Mouse (Mus musculus) retina, postnatal 1 day (tissue): ENCODE results near the gene Kcnh4.
A peak's percentile ranks its signal among the peaks of the same experiment; 100 is the strongest.
"Not testable (repeated sequence)": the region's sequence is repeated elsewhere in the genome, so short reads cannot be mapped to it uniquely, and the experiment has no call there.

ENCODE experiments used
- DNase-seq: peaks from one replicate; pipeline ENCODE4 v3.0.0-alpha.2; 2012

Kcnh4 gene

DNA sequence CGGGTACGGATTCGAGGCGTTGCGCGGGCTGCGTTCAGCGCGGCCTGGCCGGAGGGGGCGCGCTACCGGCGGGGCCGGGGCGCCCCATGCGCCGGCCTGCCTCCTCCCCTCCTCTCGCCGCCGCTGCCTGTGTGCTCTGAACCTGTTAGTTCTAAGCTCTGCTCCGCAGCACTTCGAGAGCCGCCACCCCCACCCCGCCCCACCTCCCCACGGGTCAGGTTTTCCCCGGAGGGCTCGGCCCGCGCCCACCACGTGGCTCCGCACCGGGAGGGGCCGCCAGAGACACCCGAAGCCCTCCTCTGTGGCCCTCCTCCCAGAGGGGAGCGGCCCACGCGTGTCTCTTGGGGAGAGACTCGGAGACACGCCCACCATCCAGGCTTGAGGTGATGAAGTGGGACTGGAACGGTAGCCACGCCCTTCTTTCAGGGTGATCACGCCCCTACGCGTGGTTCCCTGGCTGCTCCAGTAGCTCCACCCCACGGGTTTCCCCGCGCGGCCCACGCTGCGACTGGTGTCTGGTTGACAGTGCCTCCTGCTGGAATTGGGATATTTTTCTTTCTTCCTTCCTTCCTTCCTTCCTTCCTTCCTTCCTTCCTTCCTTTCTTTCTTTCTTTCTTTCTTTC lies at the start of gene Kcnh4:
TSS of gene Kcnh4 (minus strand) at position 332 of the 623 bp plus-strand sequence.
- peak; percentile 81 for DNase-seq

DNA sequence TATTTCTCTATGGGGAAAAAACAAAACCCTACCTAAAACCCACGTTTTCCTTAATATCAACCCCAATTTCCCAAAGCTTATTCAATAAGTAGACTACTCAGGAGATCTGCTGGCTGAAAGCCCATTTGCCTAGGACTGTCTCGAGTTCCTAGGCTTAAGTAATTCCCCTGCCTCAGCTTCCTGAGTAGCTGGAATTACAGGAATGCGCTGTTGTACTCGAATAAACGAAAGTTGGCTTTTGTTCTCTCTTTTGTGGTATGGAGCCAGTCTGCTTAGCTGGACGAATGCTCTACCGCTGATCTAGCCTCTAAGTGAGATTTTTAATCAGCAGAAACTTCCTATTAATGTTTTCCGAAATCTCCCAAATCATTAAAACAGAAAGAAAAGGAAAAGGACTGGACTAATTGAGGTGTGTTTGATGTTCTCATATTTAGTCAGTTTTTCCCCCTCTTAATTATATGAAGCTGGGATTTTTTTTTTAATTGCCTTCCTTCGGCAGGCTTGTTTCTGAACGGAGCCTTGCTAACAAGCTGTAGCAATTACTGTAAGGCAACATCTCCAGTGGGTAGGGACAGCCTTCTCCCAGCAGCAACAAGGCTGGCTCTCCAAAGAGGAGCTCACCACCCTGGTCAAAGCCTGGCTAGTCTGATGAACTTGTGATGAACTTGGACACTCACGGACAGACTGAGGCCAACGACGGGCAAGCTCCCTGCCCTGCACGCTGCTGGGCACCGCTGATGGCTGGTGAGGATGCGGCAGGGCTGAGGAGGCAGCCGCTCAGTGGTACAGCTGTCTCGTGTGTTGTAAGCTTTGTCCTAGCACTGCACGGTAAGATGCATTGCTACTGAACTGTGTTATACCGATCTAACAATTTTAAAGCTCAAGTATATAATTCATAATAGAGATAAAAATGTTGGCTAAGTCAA lies 46.9 kb upstream of the Kcnh4 start:
- no peak for DNase-seq

- DNase-seq, result no peak
Measured at GRCm38 (mm10) chr11:100805535-100805934, 45.8 kb upstream of the Kcnh4 start.

DNA sequence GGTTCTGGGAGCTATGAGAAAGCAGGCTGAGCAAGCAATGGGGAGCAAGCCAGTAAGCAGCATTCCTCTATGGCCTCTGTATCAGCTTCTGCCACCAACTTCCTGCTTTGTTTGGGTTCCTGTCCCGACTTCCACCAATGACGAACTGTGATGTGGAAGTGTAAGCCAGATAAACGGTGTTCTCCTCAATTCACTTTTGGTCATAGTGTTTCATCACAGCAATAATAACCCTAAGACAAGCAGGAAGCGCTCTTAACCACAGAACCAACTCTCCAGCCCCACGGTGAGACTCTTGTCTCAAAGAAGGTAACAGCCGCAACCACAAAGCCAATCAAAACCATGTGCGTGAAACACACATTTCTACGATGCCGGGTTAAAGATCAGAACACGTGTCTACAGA lies 44.7 kb upstream of the Kcnh4 start:
- no peak for DNase-seq

DNA sequence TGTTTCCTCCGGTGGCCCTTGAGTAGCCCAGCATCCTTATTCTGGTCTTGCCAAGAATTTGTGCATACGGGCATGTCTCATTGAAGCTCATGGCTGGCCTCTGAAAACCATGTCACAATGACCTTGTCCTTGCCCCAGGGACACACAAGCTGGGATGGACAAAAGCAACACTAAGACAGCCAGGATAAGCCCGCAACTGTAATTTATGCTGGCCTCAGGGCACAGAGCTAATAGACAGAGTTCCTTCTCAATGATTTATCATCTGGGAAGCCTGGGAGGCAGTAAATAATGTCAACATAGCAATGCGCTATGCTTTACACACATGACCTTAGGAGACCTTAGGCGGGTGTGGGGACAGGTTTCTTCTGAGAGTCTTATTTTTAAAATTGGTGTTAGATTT lies 39.7 kb upstream of the Kcnh4 start:
- peak; percentile 47 for DNase-seq

- DNase-seq, result no peak
Measured at GRCm38 (mm10) chr11:100796585-100796984, 36.8 kb upstream of the Kcnh4 start.

GRCm38 (mm10) chr11:100795386-100795785 lies 35.6 kb upstream of the Kcnh4 start:
- DNase-seq, result no peak

DNA sequence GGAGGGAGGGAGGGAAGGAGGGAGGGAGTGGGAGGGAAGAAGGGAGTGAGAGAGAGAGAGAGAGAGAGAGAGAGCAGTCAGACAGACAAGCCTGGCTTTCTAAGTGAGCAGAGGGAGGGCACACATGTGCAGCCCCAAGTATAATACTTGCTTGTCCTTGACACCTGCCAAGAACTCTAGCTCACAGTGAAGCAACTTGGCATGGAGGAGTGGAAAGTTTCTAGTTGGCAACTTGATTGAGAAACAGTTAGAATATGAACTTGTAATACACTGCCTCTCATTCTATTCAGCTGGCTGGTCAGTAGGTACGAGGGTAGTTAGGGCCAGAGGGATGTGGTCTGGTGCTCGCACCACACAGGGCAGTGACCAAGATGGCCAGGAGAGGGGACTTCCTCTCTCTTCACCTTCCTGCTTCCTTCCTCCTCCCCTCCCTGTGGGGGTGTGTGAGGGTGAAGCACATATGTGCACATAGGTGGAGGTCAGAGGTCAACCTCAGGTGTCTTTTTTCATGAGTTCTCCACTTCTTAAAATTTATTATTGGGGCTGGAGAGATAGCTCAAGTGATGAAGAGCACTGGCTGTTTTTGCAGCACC lies 31.8 kb upstream of the Kcnh4 start:
- DNase-seq, result no peak

DNA sequence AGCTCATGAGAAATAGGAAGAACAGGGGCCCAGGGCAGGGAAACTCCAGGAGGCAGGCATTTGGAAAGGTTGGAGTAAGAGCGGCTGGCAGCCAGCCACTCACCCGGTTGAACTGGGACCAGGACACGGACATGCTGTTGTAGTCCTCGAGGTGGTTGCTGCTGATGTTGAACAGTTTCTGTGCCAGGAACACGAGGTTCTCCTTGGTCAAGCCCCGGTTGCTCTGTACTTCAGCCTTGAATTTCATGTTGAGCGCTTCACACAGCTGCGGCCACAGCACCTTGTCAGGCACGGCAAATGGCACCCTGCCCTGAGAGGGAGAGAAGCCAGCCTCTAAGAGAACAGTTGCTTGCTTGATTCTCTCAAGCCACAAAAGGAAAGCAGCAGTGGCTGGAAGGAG lies 30.9 kb upstream of the Kcnh4 start:
- not testable (repeated sequence) for DNase-seq

DNA sequence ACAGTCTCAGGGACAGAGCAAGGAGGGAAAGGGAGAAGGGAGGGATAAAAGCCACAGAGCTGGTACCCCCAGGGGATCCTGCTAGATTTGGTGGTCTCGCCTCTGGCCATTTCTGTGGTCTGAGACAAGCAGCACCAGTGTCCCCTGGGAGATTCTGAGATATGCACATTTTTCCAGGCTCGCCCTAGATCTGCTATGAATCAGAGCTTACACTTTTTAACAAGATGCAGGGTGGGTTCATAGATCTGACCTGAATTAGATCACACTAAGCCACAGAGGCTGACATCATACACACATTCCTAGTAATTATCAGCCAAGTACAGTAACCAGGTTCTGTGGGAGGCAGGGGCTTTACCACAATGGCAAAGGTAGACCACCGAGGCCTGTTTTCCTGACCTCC lies 30.0 kb upstream of the Kcnh4 start:
- no peak for DNase-seq

- DNase-seq, result no peak
Measured at GRCm38 (mm10) chr11:100785774-100786173, 26.0 kb upstream of the Kcnh4 start.

DNA sequence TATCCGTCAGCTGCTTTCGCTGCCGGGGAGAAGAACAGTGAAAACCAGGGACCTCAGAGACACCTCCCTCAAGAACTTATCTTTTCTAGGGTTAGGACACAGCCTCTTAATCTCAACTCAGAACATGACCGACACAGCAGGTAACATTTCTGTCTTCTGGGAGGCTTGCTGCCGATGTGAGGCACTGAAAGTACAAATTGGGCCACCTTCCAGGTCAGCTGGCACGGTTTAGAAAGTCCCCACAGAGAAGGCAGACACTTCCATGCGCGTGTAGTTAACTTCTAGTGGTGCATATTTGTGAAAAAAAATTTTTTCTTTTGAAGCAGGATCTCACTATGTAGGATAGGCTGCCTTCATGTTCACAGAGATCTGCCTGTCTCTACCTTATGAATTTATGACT lies 24.5 kb upstream of the Kcnh4 start:
- DNase-seq, result no peak

DNA sequence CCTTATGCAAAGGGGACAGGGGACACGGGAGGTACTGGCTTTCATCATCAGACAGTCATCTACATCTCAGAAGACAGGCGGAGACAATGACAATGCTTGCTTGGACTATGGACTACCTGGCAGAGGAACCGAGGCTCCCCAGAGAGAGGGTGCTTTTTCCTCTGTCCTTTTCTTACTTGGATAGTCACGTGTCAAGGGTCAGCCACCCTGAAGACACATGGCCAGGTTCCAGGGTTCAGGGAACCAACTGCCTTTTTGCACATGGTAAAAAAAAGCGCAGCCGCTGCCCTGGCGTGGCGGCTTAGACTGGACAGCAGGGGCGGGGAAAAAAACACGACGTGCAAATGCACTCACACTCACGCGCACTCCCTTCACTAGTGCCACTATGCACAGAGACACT lies 22.8 kb upstream of the Kcnh4 start:
- no peak for DNase-seq

DNA sequence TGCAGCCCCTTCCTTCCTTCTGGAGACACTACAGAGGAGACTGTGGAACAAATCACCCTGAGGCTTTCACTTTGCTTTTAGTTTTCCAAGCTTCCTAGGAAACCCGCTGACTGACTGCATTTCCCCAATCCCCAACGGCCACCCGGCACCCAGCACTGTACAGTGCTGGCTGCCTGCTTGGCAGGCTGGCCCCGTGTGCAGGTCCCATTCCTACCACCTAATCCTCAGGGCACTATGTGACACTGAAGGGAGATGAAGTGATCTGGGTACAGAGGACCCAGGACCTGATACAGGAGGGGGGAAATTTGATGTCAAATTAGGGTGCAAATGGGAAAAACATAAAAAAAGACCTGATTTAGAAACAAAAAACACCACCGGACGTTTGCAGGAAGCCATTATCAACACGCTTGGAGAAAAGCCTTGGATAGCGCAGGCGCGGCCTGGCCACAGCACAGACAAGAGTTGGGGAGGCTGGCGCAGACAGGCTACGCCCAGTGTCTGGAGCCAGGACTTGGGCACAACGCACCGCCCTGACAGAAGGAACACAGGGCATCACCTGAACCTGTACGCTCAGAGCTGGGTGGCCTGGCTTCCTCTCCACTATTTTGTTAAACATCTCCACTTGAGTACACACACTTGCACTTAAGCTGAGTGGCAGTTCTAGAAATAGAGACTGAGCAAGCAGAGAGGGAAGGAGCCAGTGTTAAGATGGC lies 22.2 kb upstream of the Kcnh4 start:
- DNase-seq, result no peak

DNA sequence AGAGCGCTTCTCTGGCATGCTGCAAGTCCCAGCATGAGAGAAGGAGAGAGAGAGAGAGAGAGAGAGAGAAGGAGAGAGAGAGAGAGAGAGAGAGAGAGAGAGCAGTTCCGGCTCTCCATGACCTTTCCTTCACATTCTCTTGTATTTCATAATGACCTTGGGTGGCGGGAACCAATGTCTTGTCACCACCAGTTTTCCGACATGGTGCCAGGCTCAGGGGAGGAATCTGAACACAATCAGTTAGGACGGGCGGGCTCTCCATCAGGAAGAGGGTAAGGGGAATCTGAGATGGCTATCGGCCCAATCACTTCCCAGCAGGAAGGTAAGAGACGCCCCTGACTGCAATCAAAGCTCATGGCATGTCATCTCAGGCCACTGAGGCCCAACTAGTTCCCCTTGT lies 20.5 kb upstream of the Kcnh4 start:
- DNase-seq, result no peak

GRCm38 (mm10) chr11:100778069-100778468 lies 18.3 kb upstream of the Kcnh4 start:
- DNase-seq, result no peak

DNA sequence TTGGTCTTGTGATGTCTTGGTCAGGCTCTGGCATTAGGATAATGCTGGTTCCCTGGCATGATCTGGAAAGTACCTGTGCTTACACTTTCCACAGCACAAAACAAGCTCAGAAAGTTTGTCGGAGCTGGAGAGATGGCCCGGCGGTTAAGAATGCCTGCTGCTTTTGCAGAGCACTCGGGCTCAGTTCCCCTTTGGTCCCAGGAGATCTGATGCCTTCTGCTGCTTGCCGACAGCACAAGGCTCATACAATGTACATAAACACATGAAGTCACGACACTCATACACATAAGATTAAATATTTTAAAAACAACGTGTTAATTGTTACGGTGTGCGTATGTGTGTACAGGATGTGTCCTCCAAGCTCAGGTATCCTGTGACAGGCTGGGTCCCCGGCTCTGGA lies 16.2 kb upstream of the Kcnh4 start:
- no peak for DNase-seq

DNA sequence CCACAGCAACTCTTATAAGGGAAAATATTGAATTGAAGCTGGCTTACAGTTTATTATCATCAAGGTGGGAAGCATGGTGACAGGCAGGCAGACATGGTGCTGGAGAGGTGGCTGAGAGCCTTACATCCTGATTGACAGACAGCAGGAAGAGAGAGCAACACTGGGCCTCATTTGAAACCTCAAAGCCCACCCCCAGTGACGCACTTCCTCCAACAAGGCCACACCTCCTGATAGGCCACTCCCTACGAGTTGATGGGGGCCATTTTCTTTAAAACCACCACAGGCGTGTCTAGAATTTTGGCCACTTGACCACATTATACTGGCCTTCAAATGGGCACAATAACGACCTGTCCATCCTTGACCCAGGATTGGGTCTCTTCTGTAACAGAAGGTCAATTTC lies 14.5 kb upstream of the Kcnh4 start:
- no peak for DNase-seq

GRCm38 (mm10) chr11:100770646-100771408 lies 11.1 kb upstream of the Kcnh4 start, which contains the start of gene Ghdc:
Gene Ghdc (minus strand): TSS chr11:100770957.
- peak; percentile 71 for DNase-seq

- DNase-seq, result no peak
Measured at GRCm38 (mm10) chr11:100769980-100770379, 10.2 kb upstream of the Kcnh4 start.

GRCm38 (mm10) chr11:100767871-100768270 lies 8.1 kb upstream of the Kcnh4 start:
- no peak for DNase-seq

GRCm38 (mm10) chr11:100766726-100767125 lies 7.0 kb upstream of the Kcnh4 start:
- DNase-seq, result no peak
